Mouse (Mus musculus): ENCODE measurements around the gene 4931428F04Rik. TPM values are rescaled to one million over a fixed set of nuclear protein-coding genes. Genes with fewer than 3 reads are reported as not detected.

Gene 4931428F04Rik
- polyA plus RNA-seq, 1 experiment from 2014 or later: 6.7 TPM

- Histone ChIP-seq H3K4me2 (ENCODE audit: low read depth, low read length) (no peak overlapping the region), H3K9ac (ENCODE audit: low read length) (no peak overlapping the region), H3K4me3 (ENCODE audit: low read length) (no peak overlapping the region), H3K4me1 (ENCODE audit: control insufficient read depth, insufficient read depth, low read length) (peaks cover 22% of the 10 kb centered on the region), H3K9me3 (replicated peaks; ENCODE audit: control insufficient read depth, low read length) (peaks cover 4% of the 10 kb centered on the region), H3K27me3 (ENCODE audit: control insufficient read depth, insufficient read depth, low read length) (peaks cover 24% of the 10 kb centered on the region), H3K27ac (ENCODE audit: low read length) (no peak overlapping the region), H3K36me3 (ENCODE audit: control insufficient read depth, insufficient read depth) (no peaks in the 10 kb centered on the region)
- ATAC-seq (replicated peaks; ENCODE audit: extremely low read depth, insufficient read depth, low FRiP score): no peak
- 68% methylated on average over 7 of the region's 7 CpGs for WGBS
Observed at GRCm38 (mm10) chr8:105260371-105261099, 29.1 kb downstream of the 4931428F04Rik start.

- Histone ChIP-seq H3K4me3 (ENCODE audit: low read length) (peak overlapping the region; percentile 57), H3K9ac (ENCODE audit: low read length) (peak overlapping the region; percentile 59), H3K4me2 (ENCODE audit: low read depth, low read length) (peak overlapping the region; percentile 93), H3K27me3 (ENCODE audit: control insufficient read depth, insufficient read depth, low read length) (peaks cover 24% of the 10 kb centered on the region), H3K9me3 (replicated peaks; ENCODE audit: control insufficient read depth, low read length) (peaks cover 4% of the 10 kb centered on the region), H3K27ac (ENCODE audit: low read length) (no peak overlapping the region), H3K4me1 (ENCODE audit: control insufficient read depth, insufficient read depth, low read length) (peaks cover 21% of the 10 kb centered on the region), H3K36me3 (ENCODE audit: control insufficient read depth, insufficient read depth) (no peaks in the 10 kb centered on the region)
- ATAC-seq (replicated peaks; ENCODE audit: extremely low read depth, insufficient read depth, low FRiP score): 0 out of 2 replicates have a peak, but pooled peaks have one; percentile 12
- WGBS: 4% methylated on average over 30 of the region's 30 CpGs
Observed at GRCm38 (mm10) chr8:105259721-105260320, 29.8 kb downstream of the 4931428F04Rik start.

GRCm38 (mm10) chr8:105258911-105259720, 30.5 kb downstream of the 4931428F04Rik start:
- no peaks in the 10 kb centered on the region for H3K36me3 ChIP-seq (ENCODE audit: control insufficient read depth, insufficient read depth)
- peaks cover 4% of the 10 kb centered on the region for H3K9me3 ChIP-seq (replicated peaks; ENCODE audit: control insufficient read depth, low read length)
- 7% methylated on average over 55 of the region's 55 CpGs for WGBS
- H3K27ac ChIP-seq (ENCODE audit: low read length): no peak overlapping the region
- H3K27me3 ChIP-seq (ENCODE audit: control insufficient read depth, insufficient read depth, low read length): peaks cover 24% of the 10 kb centered on the region
- H3K4me2 ChIP-seq (ENCODE audit: low read depth, low read length): peak overlapping the region; percentile 93
- H3K9ac ChIP-seq (ENCODE audit: low read length): peak overlapping the region; percentile 59
- H3K4me3 ChIP-seq (ENCODE audit: low read length): peak overlapping the region; percentile 57
- H3K4me1 ChIP-seq (ENCODE audit: control insufficient read depth, insufficient read depth, low read length): peaks cover 22% of the 10 kb centered on the region
- no peak for ATAC-seq (replicated peaks; ENCODE audit: extremely low read depth, insufficient read depth, low FRiP score)

- H3K4me1 ChIP-seq (ENCODE audit: control insufficient read depth, insufficient read depth, low read length): peaks cover 32% of the 10 kb centered on the region
- H3K27me3 ChIP-seq (ENCODE audit: control insufficient read depth, insufficient read depth, low read length): peaks cover 24% of the 10 kb centered on the region
- no peak overlapping the region for H3K9ac ChIP-seq (ENCODE audit: low read length)
- H3K4me3 ChIP-seq (ENCODE audit: low read length): no peak overlapping the region
- no peak overlapping the region for H3K27ac ChIP-seq (ENCODE audit: low read length)
- ATAC-seq (replicated peaks; ENCODE audit: extremely low read depth, insufficient read depth, low FRiP score): no peak
- H3K36me3 ChIP-seq (ENCODE audit: control insufficient read depth, insufficient read depth): peaks cover 6% of the 10 kb centered on the region; the same call in 1 of the 2 replicates
- 73% methylated on average over 7 of the region's 7 CpGs for WGBS
- peaks cover 4% of the 10 kb centered on the region for H3K9me3 ChIP-seq (replicated peaks; ENCODE audit: control insufficient read depth, low read length)
- no peak overlapping the region for H3K4me2 ChIP-seq (ENCODE audit: low read depth, low read length)
Observed at GRCm38 (mm10) chr8:105257318-105258114, 32.1 kb downstream of the 4931428F04Rik start.

- H3K36me3 ChIP-seq (ENCODE audit: control insufficient read depth, insufficient read depth): peaks cover 25% of the 10 kb centered on the region
- peaks cover 17% of the 10 kb centered on the region for H3K27me3 ChIP-seq (ENCODE audit: control insufficient read depth, insufficient read depth, low read length)
- H3K4me2 ChIP-seq (ENCODE audit: low read depth, low read length): peak within 1 kb of the TSS; percentile 99
- peak; percentile 68 for ATAC-seq (replicated peaks; ENCODE audit: extremely low read depth, insufficient read depth, low FRiP score)
- H3K27ac ChIP-seq (ENCODE audit: low read length): peak within 1 kb of the TSS; percentile 83
- 2% methylated on average over 14 of the region's 14 CpGs for WGBS
- H3K4me3 ChIP-seq (ENCODE audit: low read length): peak within 1 kb of the TSS; percentile 83
- no peaks in the 10 kb centered on the region for H3K9me3 ChIP-seq (replicated peaks; ENCODE audit: control insufficient read depth, low read length)
- peaks cover 31% of the 10 kb centered on the region for H3K4me1 ChIP-seq (ENCODE audit: control insufficient read depth, insufficient read depth, low read length)
- H3K9ac ChIP-seq (ENCODE audit: low read length): peak within 1 kb of the TSS; percentile 87
Observed at GRCm38 (mm10) chr8:105254966-105255350, 34.7 kb downstream of the 4931428F04Rik start, which contains the start of gene B3gnt9. B3gnt9 (minus strand) TSS chr8:105255153.

GRCm38 (mm10) chr8:105254152-105254965, 35.3 kb downstream of the 4931428F04Rik start:
- peaks cover 25% of the 10 kb centered on the region for H3K4me1 ChIP-seq (ENCODE audit: control insufficient read depth, insufficient read depth, low read length)
- H3K27me3 ChIP-seq (ENCODE audit: control insufficient read depth, insufficient read depth, low read length): peaks cover 13% of the 10 kb centered on the region
- H3K9ac ChIP-seq (ENCODE audit: low read length): peak overlapping the region; percentile 87
- peak overlapping the region; percentile 99 for H3K4me2 ChIP-seq (ENCODE audit: low read depth, low read length)
- H3K36me3 ChIP-seq (ENCODE audit: control insufficient read depth, insufficient read depth): peaks cover 31% of the 10 kb centered on the region
- peak overlapping the region; percentile 83 for H3K27ac ChIP-seq (ENCODE audit: low read length)
- under 1% methylated on average over 69 of the region's 74 CpGs for WGBS
- H3K9me3 ChIP-seq (replicated peaks; ENCODE audit: control insufficient read depth, low read length): no peaks in the 10 kb centered on the region
- peak; percentile 84 for ATAC-seq (replicated peaks; ENCODE audit: extremely low read depth, insufficient read depth, low FRiP score)
- peak overlapping the region; percentile 83 for H3K4me3 ChIP-seq (ENCODE audit: low read length)

- ATAC-seq (replicated peaks; ENCODE audit: extremely low read depth, insufficient read depth, low FRiP score): no peak
- WGBS: 44% methylated on average over 20 of the region's 20 CpGs
- Histone ChIP-seq H3K4me1 (ENCODE audit: control insufficient read depth, insufficient read depth, low read length) (peaks cover 19% of the 10 kb centered on the region), H3K27ac (ENCODE audit: low read length) (peak overlapping the region; percentile 25; the same call in 1 of the 2 replicates), H3K36me3 (ENCODE audit: control insufficient read depth, insufficient read depth) (peaks cover 35% of the 10 kb centered on the region), H3K9ac (ENCODE audit: low read length) (peak overlapping the region; percentile 57), H3K27me3 (ENCODE audit: control insufficient read depth, insufficient read depth, low read length) (peaks cover 9% of the 10 kb centered on the region; the same call in 1 of the 2 replicates), H3K4me2 (ENCODE audit: low read depth, low read length) (peak overlapping the region; percentile 99), H3K4me3 (ENCODE audit: low read length) (peak overlapping the region; percentile 83), H3K9me3 (replicated peaks; ENCODE audit: control insufficient read depth, low read length) (no peaks in the 10 kb centered on the region)
Observed at GRCm38 (mm10) chr8:105253766-105254151, 35.9 kb downstream of the 4931428F04Rik start.
